Mouse (Mus musculus): ENCODE measurements around the gene Stxbp3.
"Not testable (repeated sequence)": the region's sequence is repeated elsewhere in the genome, so short reads cannot be mapped to it uniquely, and the experiment has no call there.

Stxbp3 gene

GRCm38 (mm10) chr3:108840000-108840715 lies at the start of gene Stxbp3:
Gene Stxbp3 (minus strand): TSS chr3:108840526.
- DNase-seq, result peak; percentile 98 to 99

- no peak for DNase-seq
These were observed 49.6 kb upstream of the Stxbp3 start, which contains the start of gene Fndc7 for GRCm38 (mm10) chr3:108889908-108890307. Gene Fndc7 (minus strand): TSS chr3:108890008.

- DNase-seq, result no peak
These were observed 47.3 kb upstream of the Stxbp3 start for GRCm38 (mm10) chr3:108887618-108887975.

- DNase-seq, result no peak
These were observed 46.8 kb upstream of the Stxbp3 start for GRCm38 (mm10) chr3:108886934-108887617.

GRCm38 (mm10) chr3:108885686-108886530 lies 45.6 kb upstream of the Stxbp3 start:
- DNase-seq, result peak; percentile 38 to 60

- DNase-seq, result no peak
These were observed 44.5 kb upstream of the Stxbp3 start for GRCm38 (mm10) chr3:108884706-108885289.

GRCm38 (mm10) chr3:108883067-108883466 lies 42.7 kb upstream of the Stxbp3 start:
- DNase-seq, result no peak

GRCm38 (mm10) chr3:108881873-108882272 lies 41.5 kb upstream of the Stxbp3 start:
- not testable (repeated sequence) for DNase-seq

GRCm38 (mm10) chr3:108880544-108881507 lies 40.5 kb upstream of the Stxbp3 start:
- peak; percentile 58 to 76 for DNase-seq

GRCm38 (mm10) chr3:108879836-108880435 lies 39.6 kb upstream of the Stxbp3 start:
- no peak for DNase-seq

DNA sequence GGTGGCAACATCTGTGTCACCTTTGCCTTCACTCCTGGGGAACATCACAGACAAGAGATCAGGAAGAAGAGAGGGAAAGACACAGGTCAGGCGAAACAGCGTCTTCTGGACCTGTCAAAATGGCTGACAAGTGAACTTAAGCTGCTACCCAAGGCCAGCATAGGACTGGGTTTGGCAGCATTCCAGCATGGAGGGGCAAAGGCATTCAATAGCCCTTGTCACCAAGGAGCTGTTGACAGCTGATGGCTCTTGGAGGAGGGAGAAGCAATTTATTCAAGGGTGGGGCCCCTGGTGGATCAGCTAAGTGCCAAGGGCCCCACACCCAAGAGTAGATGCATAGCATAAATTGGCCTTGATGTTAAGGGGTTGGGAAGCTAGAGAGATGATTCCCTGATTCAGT lies 38.8 kb upstream of the Stxbp3 start:
- DNase-seq, result peak in 1 of 2 experiments; percentile 52

- DNase-seq, result no peak
These were observed 30.3 kb upstream of the Stxbp3 start for GRCm38 (mm10) chr3:108870631-108871030.

DNA sequence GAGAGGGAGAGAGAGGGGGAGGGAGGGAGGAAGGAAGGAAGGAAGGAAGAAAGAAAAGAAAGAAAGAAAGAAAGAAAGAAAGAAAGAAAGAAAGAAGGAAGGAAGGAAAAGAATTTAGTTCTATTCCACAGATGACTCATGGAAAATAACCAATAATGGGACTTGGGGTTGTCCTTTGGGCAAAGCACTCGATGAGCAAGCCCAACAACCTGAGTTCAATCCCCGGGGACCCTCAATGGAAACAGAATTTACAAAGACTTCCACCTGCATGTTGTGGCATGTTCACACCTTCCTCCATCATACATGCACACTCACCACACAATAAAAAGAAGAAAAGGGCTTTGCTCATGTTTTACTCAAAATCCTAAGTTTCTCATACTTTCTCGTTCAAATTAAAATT lies 27.1 kb upstream of the Stxbp3 start:
- DNase-seq, result no peak

GRCm38 (mm10) chr3:108865676-108866075 lies 25.4 kb upstream of the Stxbp3 start:
- DNase-seq, result no peak

GRCm38 (mm10) chr3:108865129-108865528 lies 24.8 kb upstream of the Stxbp3 start:
- no peak for DNase-seq

GRCm38 (mm10) chr3:108863091-108863490 lies 22.8 kb upstream of the Stxbp3 start:
- DNase-seq, result no peak

DNA sequence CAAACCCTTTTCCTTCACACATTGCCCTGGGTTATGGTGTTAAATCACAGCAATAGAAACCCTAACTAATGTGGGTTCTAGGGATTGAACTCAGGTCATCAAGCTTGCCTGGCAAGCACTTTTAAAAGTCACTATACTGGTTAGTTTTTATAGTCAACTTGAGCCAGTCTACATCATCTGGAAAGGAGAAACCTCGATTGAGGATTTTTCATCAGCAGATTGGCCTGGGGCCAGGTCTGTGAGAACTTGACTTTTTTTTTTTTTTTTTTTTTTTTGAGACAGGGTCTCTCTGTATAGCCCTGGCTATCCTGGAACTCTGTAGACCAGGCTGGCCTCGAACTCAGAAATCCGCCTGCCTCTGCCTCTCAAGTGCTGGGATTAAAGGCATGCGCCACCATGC lies 22.0 kb upstream of the Stxbp3 start:
- not testable (repeated sequence) for DNase-seq

DNA sequence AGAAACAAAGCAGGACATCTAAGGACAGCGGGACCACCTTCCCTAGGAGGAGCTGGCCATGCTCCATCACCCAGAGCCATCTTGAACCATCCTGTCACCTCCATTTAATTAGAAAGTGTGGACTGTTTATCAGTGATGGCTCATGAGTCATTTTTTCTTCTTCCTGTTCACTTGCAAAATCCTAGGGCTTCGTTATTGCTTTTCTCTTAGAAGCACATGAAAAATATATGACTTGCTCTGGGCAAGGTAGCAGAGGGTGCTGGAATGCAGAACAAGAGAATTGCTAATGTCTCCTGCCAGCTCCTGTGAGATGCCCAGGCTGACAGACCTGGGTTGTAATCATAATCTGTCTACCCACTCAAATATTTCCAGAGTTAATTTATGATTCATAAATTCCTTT lies 20.5 kb upstream of the Stxbp3 start:
- no peak for DNase-seq

- peak; percentile 69 to 88 for DNase-seq
These were observed 18.0 kb upstream of the Stxbp3 start for GRCm38 (mm10) chr3:108858231-108858770.

DNA sequence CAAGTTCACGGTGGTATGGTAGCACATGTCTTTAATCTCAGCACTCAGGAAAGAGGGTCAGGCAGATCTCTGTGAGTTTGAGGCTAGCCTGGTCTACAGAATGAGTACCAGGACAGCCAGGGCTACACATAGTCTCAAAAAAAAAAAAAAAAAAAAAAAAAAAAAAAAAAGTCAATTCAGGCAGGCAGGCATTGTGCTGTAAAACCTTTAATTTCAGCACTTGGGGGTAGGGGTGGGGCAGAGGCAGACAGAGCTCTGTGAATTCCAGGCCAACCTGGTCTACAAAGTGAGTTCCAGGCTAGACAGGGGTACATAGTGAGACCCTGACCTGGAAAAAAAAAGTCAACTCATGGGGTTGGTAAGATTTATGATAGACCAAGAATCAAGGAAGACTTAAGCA lies 17.4 kb upstream of the Stxbp3 start:
- DNase-seq, result no peak

- DNase-seq, result no peak
These were observed 16.8 kb upstream of the Stxbp3 start for GRCm38 (mm10) chr3:108857124-108857470.
